In the genomic region with DNA sequence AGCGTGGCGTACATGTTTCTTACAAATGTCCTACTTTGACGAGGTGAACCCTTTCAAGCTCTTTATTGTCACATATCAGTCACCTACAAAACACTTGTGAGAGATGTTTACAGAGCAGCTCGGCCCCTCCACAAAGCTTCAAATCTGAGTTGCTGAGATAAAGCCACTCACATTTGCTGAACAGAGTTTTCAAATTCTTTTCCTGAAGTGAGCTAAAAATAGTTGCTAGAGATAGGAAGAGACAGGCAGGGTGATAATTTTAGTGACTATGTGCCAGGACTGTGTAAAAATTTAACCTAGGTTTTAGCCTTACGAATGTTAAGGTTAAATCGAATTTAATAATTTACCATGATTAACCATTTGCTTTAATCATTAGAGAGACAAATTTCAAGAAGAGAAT, we compare ENCODE assay signal across 19 mouse cellular contexts. TPM values are rescaled to one million over a fixed set of nuclear protein-coding genes. Genes with fewer than 3 reads are reported as not detected.
DNase-seq lines count a peak whose midpoint lies in the region; ATAC-seq and TF ChIP-seq lines count a peak whose summit lies in the region.
"Had no signal": no experiment of that assay in that cellular context is flagged by ENCODE, and none has a peak within 500 bp of the region (broad histone marks: within the 10 kb centered on the region; RNA-seq: fewer than 3 reads in every experiment).

No protein-coding gene starts in this region.

- H3K79me2 ChIP-seq in heart, adult 2 months (replicated peaks; ENCODE audit: control insufficient read depth, insufficient read depth, low read length) = no peaks in the 10 kb centered on the region

- H3K4me1 ChIP-seq in heart, adult 2 months (ENCODE audit: control insufficient read depth, insufficient read depth, low read length) = peaks cover 6% of the 10 kb centered on the region
- 0 out of 2 replicates have a peak, but pooled peaks cover 3% of the 10 kb centered on the region for H3K4me1 ChIP-seq in kidney, embryonic 15.5 days
- H3K4me1 ChIP-seq in heart, embryonic 15.5 days (replicated peaks) = peaks cover 31% of the 10 kb centered on the region
- peaks cover 45% of the 10 kb centered on the region for H3K4me1 ChIP-seq in liver, embryonic 16.5 days (ENCODE audit: control insufficient read depth, low read depth, low read length)
- H3K4me1 ChIP-seq in forebrain, embryonic 13.5 days = no peaks in the 10 kb centered on the region
- H3K4me1 ChIP-seq: embryonic facial prominence, embryonic 10.5 days had no signal

- no peaks in the 10 kb centered on the region for H3K27me3 ChIP-seq in heart, adult 2 months (ENCODE audit: control insufficient read depth, insufficient read depth, low read length)
- H3K27me3 ChIP-seq in kidney, embryonic 15.5 days = no peaks in the 10 kb centered on the region
- no peaks in the 10 kb centered on the region for H3K27me3 ChIP-seq in heart, embryonic 15.5 days
- no peaks in the 10 kb centered on the region for H3K27me3 ChIP-seq in liver, embryonic 16.5 days (ENCODE audit: control insufficient read depth, insufficient read depth, low read depth, low read length)
- no peaks in the 10 kb centered on the region for H3K27me3 ChIP-seq in forebrain, embryonic 13.5 days

- H3K27ac ChIP-seq in heart, adult 2 months = peak overlapping the region; percentile 82
- peak overlapping the region; percentile 60; the same call in 1 of the 2 replicates for H3K27ac ChIP-seq in kidney, embryonic 15.5 days
- H3K27ac ChIP-seq in heart, embryonic 15.5 days = peak overlapping the region; percentile 76
- H3K27ac ChIP-seq in liver, embryonic 16.5 days (ENCODE audit: low read length) = peak overlapping the region; percentile 82
- no peak overlapping the region for H3K27ac ChIP-seq in forebrain, embryonic 13.5 days
- H3K27ac ChIP-seq: embryonic facial prominence, embryonic 10.5 days had no signal

- H3K9me3 ChIP-seq in kidney, embryonic 15.5 days (replicated peaks) = no peaks in the 10 kb centered on the region
- H3K9me3 ChIP-seq in heart, embryonic 15.5 days (replicated peaks) = no peaks in the 10 kb centered on the region
- no peaks in the 10 kb centered on the region for H3K9me3 ChIP-seq in liver, embryonic 16.5 days (replicated peaks; ENCODE audit: control insufficient read depth, low read length)
- H3K9me3 ChIP-seq in forebrain, embryonic 13.5 days (replicated peaks) = no peaks in the 10 kb centered on the region
- H3K9me3 ChIP-seq: embryonic facial prominence, embryonic 10.5 days had no signal

- no peak for ATAC-seq in kidney, embryonic 15.5 days (replicated peaks; ENCODE audit: low FRiP score)
- no peak for ATAC-seq in heart, embryonic 15.5 days (replicated peaks; ENCODE audit: insufficient number of reproducible peaks, insufficient read depth, low FRiP score, low read depth)
- peak; percentile 8; the same call in 1 of the 2 replicates for ATAC-seq in liver, embryonic 16.5 days (ENCODE audit: low read depth)
- ATAC-seq in forebrain, embryonic 13.5 days = no peak
- ATAC-seq: forebrain, postnatal 0 days; inflammation-experienced regulatory T-cells, adult 6 months; midbrain, embryonic 16.5 days had no signal

- intact Hi-C loops in heart, adult 2 months (cut with DNase I) = no loop called here
- intact Hi-C loops in heart, postnatal 14 days (cut with DNase I) = no loop called here

- TF ChIP-seq CTCF in heart, adult 2 months (IDR thresholded peaks at IDR 0.05) = no peak

- H3K4me3 ChIP-seq in heart, adult 2 months = no peak overlapping the region
- no peak overlapping the region for H3K4me3 ChIP-seq in kidney, embryonic 15.5 days (replicated peaks)
- no peak overlapping the region for H3K4me3 ChIP-seq in heart, embryonic 15.5 days
- H3K4me3 ChIP-seq in liver, embryonic 16.5 days (ENCODE audit: low read depth, low read length) = no peak overlapping the region
- H3K4me3 ChIP-seq in forebrain, embryonic 13.5 days = no peak overlapping the region
- H3K4me3 ChIP-seq: embryonic facial prominence, embryonic 10.5 days; erythroblast, embryonic 14.5 days had no signal

- WGBS in heart, adult 2 months = 39% methylated on average over 6 of the region's 6 CpGs
- WGBS in kidney, embryonic 15.5 days = 74% methylated on average over 6 of the region's 6 CpGs
- WGBS in heart, embryonic 15.5 days = 26% methylated on average over 6 of the region's 6 CpGs
- WGBS in liver, embryonic 16.5 days (ENCODE audit: insufficient replicate concordance) = 38% methylated on average over 6 of the region's 6 CpGs
- 85% methylated on average over 6 of the region's 6 CpGs for WGBS in forebrain, embryonic 13.5 days

- TF ChIP-seq POLR2A in heart, adult 2 months (IDR thresholded peaks at IDR 0.05; ENCODE audit: insufficient read depth, low read depth, low read length) = no peak

- no peak for DNase-seq in heart, adult 2 months
- no peak for DNase-seq in heart, postnatal 14 days
- DNase-seq in kidney, postnatal 14 days = no peak
- DNase-seq in spleen, adult 18-20 months = no peak
- DNase-seq: cerebellum, postnatal 14 days; forebrain, postnatal 0 days; lung, adult 2 months had no signal

- no peak overlapping the region for H3K4me2 ChIP-seq in kidney, embryonic 15.5 days
- 0 out of 2 replicates have a peak overlapping the region, but pooled peaks have one; percentile 1 for H3K4me2 ChIP-seq in heart, embryonic 15.5 days
- H3K4me2 ChIP-seq in liver, embryonic 16.5 days (ENCODE audit: low read depth, low read length) = 0 out of 2 replicates have a peak overlapping the region, but pooled peaks have one; percentile 20
- H3K4me2 ChIP-seq in forebrain, embryonic 13.5 days = no peak overlapping the region

- TF ChIP-seq EP300 in heart, adult 2 months (IDR thresholded peaks at IDR 0.05; ENCODE audit: insufficient read depth, low read depth, low read length) = no peak

- no peak overlapping the region for H3K9ac ChIP-seq in heart, adult 2 months (ENCODE audit: low read depth, low read length)
- no peak overlapping the region for H3K9ac ChIP-seq in kidney, embryonic 15.5 days
- no peak overlapping the region for H3K9ac ChIP-seq in heart, embryonic 15.5 days
- H3K9ac ChIP-seq in liver, embryonic 16.5 days (ENCODE audit: low read depth, low read length) = no peak overlapping the region
- H3K9ac ChIP-seq in forebrain, embryonic 13.5 days = no peak overlapping the region
- H3K9ac ChIP-seq: forebrain, postnatal 0 days had no signal

- H3K36me3 ChIP-seq in heart, adult 2 months (ENCODE audit: control insufficient read depth, insufficient read depth, low read length) = peaks cover 6% of the 10 kb centered on the region
- H3K36me3 ChIP-seq in kidney, embryonic 15.5 days = no peaks in the 10 kb centered on the region
- no peaks in the 10 kb centered on the region for H3K36me3 ChIP-seq in heart, embryonic 15.5 days
- H3K36me3 ChIP-seq in liver, embryonic 16.5 days (ENCODE audit: control insufficient read depth, insufficient read depth) = no peaks in the 10 kb centered on the region
- no peaks in the 10 kb centered on the region for H3K36me3 ChIP-seq in forebrain, embryonic 13.5 days (ENCODE audit: poor library complexity, severe bottlenecking)
- H3K36me3 ChIP-seq: embryonic facial prominence, embryonic 10.5 days had no signal

RNA-seq across cellular contexts. Expression of a gene that starts 52.3 kb away (rescaled TPM):
- under 1 TPM; 0.29 to 0.80 TPM for total RNA-seq in heart, adult 2 months (2021)
- 1.1 and 3.2 TPM in 2 replicates for polyA plus RNA-seq in heart, adult 2 months (2012; rRNA removed)
- under 1 TPM; 0.61 to 0.91 TPM for total RNA-seq in heart, postnatal 14 days (2021)
- 0.22 and 0.31 TPM in 2 replicates for polyA plus RNA-seq in kidney, embryonic 15.5 days (2015; fragmentation: Nextera tagmentation; extraction: Ambion mirVana)
- polyA plus RNA-seq in heart, embryonic 15.5 days (2015; fragmentation: Nextera tagmentation; extraction: Ambion mirVana) = 0.09 TPM in 1 of 2 replicates, not detected in the other
- polyA plus RNA-seq in liver, embryonic 16.5 days (2015; fragmentation: Nextera tagmentation; extraction: Ambion mirVana) = 1.4 and 1.8 TPM in 2 replicates
- 0.14 and 0.25 TPM in 2 replicates for polyA plus RNA-seq in forebrain, embryonic 13.5 days (2015; fragmentation: Nextera tagmentation; extraction: Ambion mirVana)
- total RNA-seq: forebrain, postnatal 0 days; hematopoietic stem cell, adult 5-6 weeks; layer of hippocampus, postnatal 10 days; left cerebral cortex, postnatal 14 days had no signal
- polyA plus RNA-seq: erythroblast, embryonic 14.5 days; forebrain, postnatal 0 days; lung, adult 2 months; midbrain, embryonic 16.5 days; urinary bladder, adult 2 months had no signal

Comparison
In these comparisons a context has a peak if more than half of its experiments do, and no peak if none do; other contexts are left out.
1. H3K4me2 ChIP-seq: peak in heart, embryonic 15.5 days (single experiment) and liver, embryonic 16.5 days (single experiment); none in kidney, embryonic 15.5 days (single experiment) and forebrain, embryonic 13.5 days (single experiment).